Mouse (Mus musculus): ENCODE data around the gene Sh2d4b.

- TF ChIP-seq CTCF (IDR thresholded peaks at IDR 0.05; ENCODE audit: extremely low read depth, insufficient read length, insufficient replicate concordance, low read depth, low read length) = no peak
- TF ChIP-seq POLR2A (IDR thresholded peaks at IDR 0.05; ENCODE audit: low read depth, low read length) = no peak
Observed at GRCm38 (mm10) chr14:40931115-40931829, 38.2 kb upstream of the Sh2d4b start.

All from small intestine, adult 2 months (tissue).